Mouse (Mus musculus) stomach, embryonic 15.5 days (tissue): ENCODE measurements at regions not wholly inside any gene's neighbourhood (a gene's known extent, or its start where the extent isn't known, plus 50 kb on each side); places are given as distances from the start of the nearest gene placed in this dataset.

Experiments used
- ATAC-seq: fragments of 200-750 bp; cut with Nextera tagmentation; 2 replicates; pipeline ENCODE4 v1.8.0; 2017; ENCODE audit warnings: low read depth, moderate number of reproducible peaks, moderate TSS enrichment; ENCODE audit not compliant: insufficient read depth, low FRiP score
- H3K27ac ChIP-seq: fragments of 300-500 bp; sonication (generic); 2 replicates; pipeline ENCODE4 v1.5.1; 2015; ENCODE audit warnings: mild to moderate bottlenecking, inconsistent platforms
- H3K27me3 ChIP-seq: fragments of 300-500 bp; sonication (generic); replicated peaks from 2 replicates; pipeline ENCODE4 v1.6.1; 2015; ENCODE audit warnings: inconsistent platforms
- H3K36me3 ChIP-seq: fragments of 300-500 bp; sonication (generic); 2 replicates; pipeline ENCODE4 v1.6.1; 2015; ENCODE audit warnings: inconsistent platforms
- H3K4me1 ChIP-seq: fragments of 300-500 bp; sonication (generic); 2 replicates; pipeline ENCODE4 v1.6.1; 2015; ENCODE audit warnings: inconsistent platforms
- H3K4me2 ChIP-seq: fragments of 300-500 bp; sonication (generic); 2 replicates; pipeline ENCODE4 v1.6.1; 2015; ENCODE audit warnings: mild to moderate bottlenecking, inconsistent platforms
- H3K4me3 ChIP-seq: fragments of 300-500 bp; sonication (generic); replicated peaks from 2 replicates; pipeline ENCODE4 v1.5.1; 2015; ENCODE audit warnings: inconsistent platforms
- H3K9ac ChIP-seq: fragments of 300-500 bp; sonication (generic); 2 replicates; pipeline ENCODE4 v1.6.1; 2015; ENCODE audit warnings: inconsistent platforms
- H3K9me3 ChIP-seq: fragments of 300-500 bp; sonication (generic); 2 replicates; pipeline ENCODE4 v1.6.1; 2016; ENCODE audit warnings: inconsistent platforms
- WGBS: fragments of 180-500 bp; shearing (Covaris S2); methylation state at CpG from one replicate; pipeline ENCODE4 v1.1.7; 2015; 5-methylcytosine and 5-hydroxymethylcytosine counted together

DNA sequence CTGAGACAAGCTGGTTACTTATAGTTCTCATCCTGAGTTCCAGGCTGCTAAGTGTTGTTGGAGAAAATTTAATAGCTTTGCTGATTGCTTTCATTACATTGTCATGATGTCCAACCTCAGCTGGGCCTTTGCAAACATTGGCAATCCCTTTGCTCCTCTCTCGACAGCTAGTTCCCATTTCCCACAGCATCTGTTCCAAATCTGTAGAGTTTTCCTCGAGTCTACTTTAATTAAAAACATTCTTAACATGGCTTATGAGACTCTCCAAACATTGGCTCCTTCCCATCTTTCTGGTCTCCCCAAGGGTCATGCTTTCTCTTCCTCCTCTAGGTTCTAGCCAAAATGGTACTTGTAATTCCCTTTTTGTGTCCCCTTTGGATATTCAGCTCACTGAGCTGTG is 672.6 kb upstream of the Gm8797 start:
- Histone ChIP-seq H3K4me2 (no peak overlapping the region), H3K36me3 (no peaks in the 10 kb centered on the region), H3K9ac (no peak overlapping the region), H3K27ac (no peak overlapping the region), H3K4me1 (no peaks in the 10 kb centered on the region), H3K27me3 (no peaks in the 10 kb centered on the region), H3K9me3 (no peaks in the 10 kb centered on the region), H3K4me3 (no peak overlapping the region)
- WGBS = 36% methylated on average over 2 of the region's 2 CpGs
- no peak for ATAC-seq

DNA sequence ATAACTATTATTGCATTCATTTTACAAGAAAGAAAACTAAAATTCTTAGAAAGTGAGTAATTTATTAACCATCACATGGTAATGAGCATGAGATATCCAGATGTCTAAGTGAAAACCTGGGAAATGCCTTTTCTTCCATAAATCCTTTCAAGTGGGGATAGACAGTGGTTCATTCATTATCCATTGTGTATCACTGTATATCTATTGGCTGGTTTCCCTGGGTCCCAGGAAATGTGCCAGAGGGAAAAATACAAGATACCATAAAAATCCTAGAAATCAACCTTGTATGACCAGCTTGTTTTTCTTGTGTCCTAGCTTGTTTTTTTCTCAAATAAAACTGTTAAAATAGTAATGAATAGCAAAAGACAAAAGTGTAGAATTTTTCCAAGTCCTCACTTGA is 663.9 kb upstream of the Gm8797 start:
- no peak overlapping the region for H3K4me3 ChIP-seq
- H3K4me1 ChIP-seq = no peaks in the 10 kb centered on the region
- no peaks in the 10 kb centered on the region for H3K36me3 ChIP-seq
- no peaks in the 10 kb centered on the region for H3K27me3 ChIP-seq
- no peak for ATAC-seq
- H3K27ac ChIP-seq = no peak overlapping the region
- H3K4me2 ChIP-seq = no peak overlapping the region
- no peaks in the 10 kb centered on the region for H3K9me3 ChIP-seq
- H3K9ac ChIP-seq = no peak overlapping the region

GRCm38 (mm10) chr3:5088867-5089266 is 661.7 kb upstream of the Gm8797 start:
- Histone ChIP-seq H3K9ac (no peak overlapping the region), H3K36me3 (no peaks in the 10 kb centered on the region), H3K4me1 (no peaks in the 10 kb centered on the region), H3K27ac (no peak overlapping the region), H3K4me3 (no peak overlapping the region), H3K27me3 (no peaks in the 10 kb centered on the region), H3K9me3 (no peaks in the 10 kb centered on the region), H3K4me2 (no peak overlapping the region)
- ATAC-seq = no peak
- 54% methylated on average over 1 of the region's 1 CpGs for WGBS

- ATAC-seq = no peak
- Histone ChIP-seq H3K9ac (no peak overlapping the region), H3K27me3 (no peaks in the 10 kb centered on the region), H3K4me1 (no peaks in the 10 kb centered on the region), H3K9me3 (no peaks in the 10 kb centered on the region), H3K27ac (peak overlapping the region; percentile 13; the same call in 1 of the 2 replicates), H3K36me3 (no peaks in the 10 kb centered on the region), H3K4me3 (no peak overlapping the region), H3K4me2 (no peak overlapping the region; the same call in 1 of the 2 replicates)
- 56% methylated on average over 4 of the region's 4 CpGs for WGBS
These were observed 661.1 kb upstream of the Gm8797 start for GRCm38 (mm10) chr3:5089393-5090010.

- no peaks in the 10 kb centered on the region for H3K27me3 ChIP-seq
- no peak overlapping the region for H3K9ac ChIP-seq
- H3K4me3 ChIP-seq = no peak overlapping the region; the same call in 1 of the 2 replicates
- no peaks in the 10 kb centered on the region for H3K36me3 ChIP-seq
- peak overlapping the region; percentile 22 for H3K4me2 ChIP-seq
- no peak; the same call in 1 of the 2 replicates for ATAC-seq
- peak overlapping the region; percentile 0; the same call in 1 of the 2 replicates for H3K27ac ChIP-seq
- H3K9me3 ChIP-seq = no peaks in the 10 kb centered on the region
- H3K4me1 ChIP-seq = no peaks in the 10 kb centered on the region
- 51% methylated on average over 13 of the region's 13 CpGs for WGBS
These were observed 660.3 kb upstream of the Gm8797 start for GRCm38 (mm10) chr3:5090108-5090869.

GRCm38 (mm10) chr3:5090987-5091386 is 659.6 kb upstream of the Gm8797 start:
- no peaks in the 10 kb centered on the region for H3K27me3 ChIP-seq
- no peak overlapping the region for H3K4me2 ChIP-seq
- H3K9me3 ChIP-seq = no peaks in the 10 kb centered on the region
- H3K27ac ChIP-seq = no peak overlapping the region
- H3K4me1 ChIP-seq = no peaks in the 10 kb centered on the region
- ATAC-seq = no peak
- no peaks in the 10 kb centered on the region for H3K36me3 ChIP-seq
- no peak overlapping the region for H3K9ac ChIP-seq
- H3K4me3 ChIP-seq = no peak overlapping the region
